Comparison of ENCODE assay signal across 11 mouse cellular contexts in the genomic region with DNA sequence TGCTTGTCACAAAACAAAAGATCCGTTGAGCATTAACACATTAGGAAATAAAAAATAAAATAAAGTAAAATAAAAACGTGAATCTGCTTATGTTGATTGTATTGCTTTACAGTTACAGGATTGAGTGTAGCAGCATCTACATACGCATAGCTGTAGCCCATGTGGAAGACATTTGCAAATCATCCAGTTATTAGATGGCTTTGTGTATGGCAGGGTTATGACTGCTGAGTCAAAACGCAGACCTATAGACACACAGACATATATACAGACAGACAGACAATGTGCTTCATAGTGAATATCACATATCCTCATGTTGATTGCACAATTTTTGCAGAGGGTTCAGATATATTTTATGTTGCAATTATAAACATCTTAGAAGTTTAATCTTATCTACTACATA.
DNase-seq lines count a peak whose midpoint lies in the region; ATAC-seq and TF ChIP-seq lines count a peak whose summit lies in the region.
"Had no signal": no experiment of that assay in that cellular context is flagged by ENCODE, and none has a peak within 500 bp of the region (broad histone marks: within the 10 kb centered on the region; RNA-seq: fewer than 3 reads in every experiment).

No protein-coding gene starts in this region.

- no peaks in the 10 kb centered on the region for H3K36me3 ChIP-seq in lung, embryonic 15.5 days
- no peaks in the 10 kb centered on the region for H3K36me3 ChIP-seq in midbrain, embryonic 10.5 days
- no peaks in the 10 kb centered on the region for H3K36me3 ChIP-seq in neural tube, embryonic 15.5 days

- no peak for TF ChIP-seq POLR2A in cerebellum, adult 2 months (IDR thresholded peaks at IDR 0.05; ENCODE audit: borderline replicate concordance, insufficient read depth, low read length)

- no peak for ATAC-seq in lung, embryonic 15.5 days (ENCODE audit: borderline replicate concordance, extremely low read depth, low FRiP score, low TSS enrichment)
- peak; percentile 73 for ATAC-seq in neural tube, embryonic 15.5 days (ENCODE audit: low FRiP score)
- ATAC-seq: inflammation-experienced regulatory T-cells, adult 6 months had no signal

- H3K27me3 ChIP-seq in cerebellum, adult 2 months (ENCODE audit: control insufficient read depth, insufficient read depth, low read length), result no peaks in the 10 kb centered on the region
- H3K27me3 ChIP-seq in lung, embryonic 15.5 days, result no peaks in the 10 kb centered on the region
- no peaks in the 10 kb centered on the region for H3K27me3 ChIP-seq in midbrain, embryonic 10.5 days (ENCODE audit: low read depth, poor library complexity, severe bottlenecking)
- no peaks in the 10 kb centered on the region for H3K27me3 ChIP-seq in neural tube, embryonic 15.5 days (replicated peaks)

- H3K4me2 ChIP-seq in lung, embryonic 15.5 days, result peak overlapping the region; percentile 27; the same call in 1 of the 2 replicates
- H3K4me2 ChIP-seq in neural tube, embryonic 15.5 days, result peak overlapping the region; percentile 56

- H3K9me3 ChIP-seq in lung, embryonic 15.5 days, result no peaks in the 10 kb centered on the region
- no peaks in the 10 kb centered on the region for H3K9me3 ChIP-seq in midbrain, embryonic 10.5 days (replicated peaks)
- no peaks in the 10 kb centered on the region for H3K9me3 ChIP-seq in neural tube, embryonic 15.5 days (replicated peaks)

- H3K9ac ChIP-seq in lung, embryonic 15.5 days, result no peak overlapping the region
- H3K9ac ChIP-seq in neural tube, embryonic 15.5 days (replicated peaks), result peak overlapping the region; percentile 51

- no peak for TF ChIP-seq CTCF in cerebellum, adult 2 months (IDR thresholded peaks at IDR 0.05; ENCODE audit: borderline replicate concordance, insufficient read depth, low read depth, low read length)

- no peaks in the 10 kb centered on the region for H3K4me1 ChIP-seq in cerebellum, adult 2 months (ENCODE audit: control insufficient read depth, insufficient read depth, low read length)
- H3K4me1 ChIP-seq in lung, embryonic 15.5 days, result no peaks in the 10 kb centered on the region
- peaks cover 9% of the 10 kb centered on the region; the same call in 1 of the 2 replicates for H3K4me1 ChIP-seq in midbrain, embryonic 10.5 days
- H3K4me1 ChIP-seq in neural tube, embryonic 15.5 days, result peaks cover 10% of the 10 kb centered on the region; the same call in 1 of the 2 replicates

- WGBS in cerebellum, adult 2 months, result 69% methylated on average over 4 of the region's 4 CpGs
- WGBS in lung, embryonic 15.5 days, result 65% methylated on average over 4 of the region's 4 CpGs
- 89% methylated on average over 4 of the region's 4 CpGs for WGBS in midbrain, embryonic 10.5 days
- 29% methylated on average over 4 of the region's 4 CpGs for WGBS in neural tube, embryonic 15.5 days

- H3K27ac ChIP-seq in cerebellum, adult 2 months (ENCODE audit: insufficient read depth, low read length), result no peak overlapping the region
- no peak overlapping the region for H3K27ac ChIP-seq in lung, embryonic 15.5 days
- H3K27ac ChIP-seq in midbrain, embryonic 10.5 days (replicated peaks), result peak overlapping the region; percentile 66; the same call in 1 of the 2 replicates
- peak overlapping the region; percentile 94 for H3K27ac ChIP-seq in neural tube, embryonic 15.5 days (replicated peaks)

- H3K4me3 ChIP-seq in cerebellum, adult 2 months (replicated peaks; ENCODE audit: insufficient read depth, low read depth, low read length), result peak overlapping the region; percentile 67
- H3K4me3 ChIP-seq in lung, embryonic 15.5 days, result no peak overlapping the region
- no peak overlapping the region for H3K4me3 ChIP-seq in midbrain, embryonic 10.5 days
- H3K4me3 ChIP-seq in neural tube, embryonic 15.5 days (replicated peaks), result peak overlapping the region; percentile 36

- DNase-seq in cerebellum, adult 2 months, result no peak
- DNase-seq in cerebellum, adult 11 months, result no peak
- no peak for DNase-seq in lung, postnatal 36 days
- no peak for DNase-seq in midbrain, embryonic 10.5 days (ENCODE audit: low spot score)
- no peak for DNase-seq in Muller cell, postnatal 12 days (ENCODE audit: inconsistent ontology term)
- DNase-seq in kidney, adult 8-10 months, result no peak
- DNase-seq: gastrocnemius, postnatal 25 days; lung, postnatal 4 days had no signal

Comparison
In these comparisons a context has a peak if more than half of its experiments do, and no peak if none do; other contexts are left out.
1. H3K27ac ChIP-seq: peak in midbrain, embryonic 10.5 days (single experiment) and neural tube, embryonic 15.5 days (single experiment); none in cerebellum, adult 2 months (single experiment) and lung, embryonic 15.5 days (single experiment).
2. H3K4me3 ChIP-seq: peak in cerebellum, adult 2 months (single experiment) and neural tube, embryonic 15.5 days (single experiment); none in lung, embryonic 15.5 days (single experiment) and midbrain, embryonic 10.5 days (single experiment).